Mouse (Mus musculus) heart, postnatal 25 days (tissue): ENCODE measurements around the gene Pde8b. TPM values are rescaled to one million over a fixed set of nuclear protein-coding genes. Genes with fewer than 3 reads are reported as not detected.

ENCODE experiments used
- DNase-seq: peaks from one replicate; pipeline ENCODE4 v3.0.0; 2022; ENCODE audit warnings: low spot score
- intact Hi-C: fragments of 180-260 bp; cut with DNase I; formaldehyde crosslinking; loops from one replicate; pipeline ENCODE4 v1.15.1; 2025
- total RNA-seq, 2 experiments: library from RNA; stranded (reverse); gene quantifications; 2 replicates each; pipeline ENCODE4 v1.2.3; 2021

Pde8b gene
- total RNA-seq = 1 to 10 TPM; 3.4 to 3.9 TPM

DNA sequence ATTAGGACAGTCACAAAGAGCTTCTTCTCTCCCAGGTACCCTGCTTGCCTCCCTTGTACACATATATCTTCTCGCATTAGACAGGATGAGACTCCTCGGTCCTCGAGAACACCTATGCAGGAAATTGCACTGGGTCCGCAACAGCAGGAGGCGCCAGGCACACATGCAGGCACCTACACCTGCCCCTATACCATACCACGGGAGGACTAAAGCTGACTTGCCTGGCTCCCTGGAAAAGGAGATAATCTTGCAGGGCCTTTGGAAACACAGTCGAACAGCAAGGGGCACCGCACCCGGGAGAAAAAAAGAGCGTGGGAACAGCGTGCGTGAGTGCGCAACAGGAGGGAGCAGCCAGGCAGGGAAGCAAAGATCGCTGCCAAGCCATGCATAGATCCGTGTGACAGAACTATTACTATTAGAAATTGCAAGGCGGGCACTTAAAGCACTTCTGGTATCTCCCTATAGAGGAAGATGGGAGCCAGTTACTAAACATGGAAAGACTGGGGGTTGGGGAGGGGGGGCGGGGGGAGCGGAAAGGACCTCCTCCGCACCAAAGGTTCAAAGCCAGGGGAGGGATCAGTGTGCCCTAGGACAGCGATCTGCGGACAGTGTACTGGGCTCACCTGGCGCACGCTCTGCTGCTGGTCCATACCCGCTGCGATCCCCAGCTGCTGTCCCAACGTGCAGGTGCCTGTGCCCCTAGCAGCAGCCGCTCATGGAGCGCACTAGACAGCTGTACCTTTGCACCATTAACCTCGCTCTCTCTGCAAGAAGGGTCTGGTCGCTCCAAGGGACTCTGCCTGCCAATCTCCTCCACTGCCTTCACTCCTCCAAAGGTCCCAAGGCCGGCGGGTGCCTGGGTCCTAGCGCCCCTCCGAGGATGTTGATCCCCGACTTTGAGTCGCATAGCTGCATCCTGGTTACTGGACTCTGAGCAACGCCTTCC is at the start of gene Pde8b:
Gene Pde8b, minus strand, starts transcription at position 826 of the 946 bp plus-strand sequence.
- intact Hi-C loops = no loop called here

DNA sequence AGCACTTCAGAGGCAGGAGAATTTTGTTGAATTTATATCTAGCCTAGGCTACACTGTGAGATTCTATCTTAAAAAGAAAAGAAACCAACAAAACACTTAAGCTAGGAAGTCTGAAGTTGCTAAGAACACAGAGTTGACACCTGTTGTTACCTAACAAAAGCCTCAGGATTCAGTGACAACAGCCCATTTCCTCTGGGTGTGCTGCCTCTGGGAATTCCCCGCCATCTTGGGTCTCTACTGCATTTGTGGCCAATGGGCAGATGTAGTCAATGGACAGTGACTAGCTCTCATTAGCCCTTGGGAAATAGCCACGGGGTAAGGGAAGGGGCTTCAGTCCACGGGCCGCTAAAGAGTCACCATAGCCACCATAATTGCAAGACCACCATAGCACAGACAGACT is 41.8 kb upstream of the Pde8b start:
- DNase-seq = no peak
- intact Hi-C loops = no loop called here

More for the DNA sequence above, at the start of gene Pde8b:
- DNase-seq = no peak

- intact Hi-C loops = loop anchor here (2.0 to 5.0 kb wide), 3 partner anchors 59 to 269 kb away; no protein-coding TSS in a partner anchor
- no peak for DNase-seq
Observed at GRCm38 (mm10) chr13:95288027-95288426, 37.9 kb upstream of the Pde8b start.

- DNase-seq = peak; percentile 18
- intact Hi-C loops = loop anchor here (5.0 kb wide), 2 partner anchors 60 to 220 kb away; no protein-coding TSS in a partner anchor
Observed at GRCm38 (mm10) chr13:95286989-95287388, 36.9 kb upstream of the Pde8b start.

- DNase-seq = no peak
- intact Hi-C loops = no loop called here
Observed at GRCm38 (mm10) chr13:95281740-95282673, 31.9 kb upstream of the Pde8b start.

- DNase-seq = no peak
- intact Hi-C loops = no loop called here
Observed at GRCm38 (mm10) chr13:95278426-95279025, 28.4 kb upstream of the Pde8b start.

- intact Hi-C loops = no loop called here
- DNase-seq = no peak
Observed at GRCm38 (mm10) chr13:95264691-95265090, 14.6 kb upstream of the Pde8b start.

GRCm38 (mm10) chr13:95260886-95261789 is 11.0 kb upstream of the Pde8b start:
- no peak for DNase-seq
- intact Hi-C loops = no loop called here

DNA sequence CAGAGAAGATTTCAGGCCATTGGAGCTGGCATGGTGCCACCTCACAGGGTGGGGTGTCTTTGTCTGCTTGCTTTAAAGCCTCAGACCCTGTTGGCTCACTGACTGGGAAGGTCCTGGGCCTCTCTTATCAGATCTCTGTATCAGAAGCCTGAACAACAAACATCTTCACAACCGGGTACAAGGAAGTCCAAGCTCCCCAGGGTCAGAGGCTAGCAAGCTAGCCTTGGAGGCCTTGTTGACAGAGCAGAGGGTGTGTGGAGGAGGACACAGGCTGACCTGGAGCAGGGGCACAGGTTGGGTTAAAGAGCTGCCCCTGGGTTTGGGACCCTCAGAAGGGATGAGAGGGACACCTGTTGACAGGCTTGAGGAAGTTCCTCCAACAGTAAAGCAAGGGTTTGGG is 10.3 kb upstream of the Pde8b start:
- intact Hi-C loops = no loop called here

DNA sequence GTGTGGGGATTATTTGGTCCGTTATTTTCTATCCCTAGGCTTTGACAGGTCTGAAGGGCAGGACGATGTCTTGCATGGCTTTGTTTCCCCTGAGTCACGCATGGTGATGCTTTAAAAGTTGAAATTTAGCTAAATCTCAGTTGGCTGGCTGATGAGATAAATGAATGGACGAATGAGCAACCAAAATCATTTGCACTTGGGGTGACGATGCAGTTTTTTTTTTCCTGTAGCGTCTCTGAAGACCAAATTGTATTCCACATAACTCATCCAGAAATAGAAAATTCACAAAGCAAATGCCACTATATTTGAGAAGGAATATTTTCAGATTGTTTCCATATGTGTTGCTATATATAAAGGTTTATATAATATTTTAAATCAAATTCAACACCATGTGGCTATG is 6.9 kb upstream of the Pde8b start:
- no peak for DNase-seq
- intact Hi-C loops = no loop called here

More for the DNA sequence above, 10.3 kb upstream of the Pde8b start:
- no peak for DNase-seq

- intact Hi-C loops = no loop called here
- no peak for DNase-seq
Observed at GRCm38 (mm10) chr13:95255083-95255482, 4.9 kb upstream of the Pde8b start.

GRCm38 (mm10) chr13:95243026-95243425 is 7.1 kb downstream of the Pde8b start:
- intact Hi-C loops = no loop called here
- no peak for DNase-seq

- intact Hi-C loops = no loop called here
- DNase-seq = no peak
Observed at GRCm38 (mm10) chr13:95237488-95237887, 12.6 kb downstream of the Pde8b start.

DNA sequence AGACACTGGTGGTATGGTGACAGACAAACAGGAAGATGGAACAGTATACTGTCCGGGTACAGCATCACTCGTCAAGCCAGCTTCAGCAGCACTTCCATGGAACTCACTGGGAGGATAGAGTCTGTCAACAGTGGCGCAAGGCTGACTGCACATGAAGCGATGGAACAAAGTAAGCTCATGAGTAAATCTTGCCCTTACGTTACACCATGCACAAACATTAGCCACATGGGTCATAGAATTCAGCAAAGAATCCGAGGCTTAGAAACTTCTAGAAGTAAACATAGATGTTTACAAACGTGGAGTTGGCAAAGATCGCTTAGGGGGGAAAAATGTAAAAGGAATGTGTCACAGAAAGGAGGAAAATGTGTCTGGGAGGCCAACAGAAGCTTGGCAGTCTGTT is 14.9 kb downstream of the Pde8b start:
- no peak for DNase-seq
- intact Hi-C loops = no loop called here

DNA sequence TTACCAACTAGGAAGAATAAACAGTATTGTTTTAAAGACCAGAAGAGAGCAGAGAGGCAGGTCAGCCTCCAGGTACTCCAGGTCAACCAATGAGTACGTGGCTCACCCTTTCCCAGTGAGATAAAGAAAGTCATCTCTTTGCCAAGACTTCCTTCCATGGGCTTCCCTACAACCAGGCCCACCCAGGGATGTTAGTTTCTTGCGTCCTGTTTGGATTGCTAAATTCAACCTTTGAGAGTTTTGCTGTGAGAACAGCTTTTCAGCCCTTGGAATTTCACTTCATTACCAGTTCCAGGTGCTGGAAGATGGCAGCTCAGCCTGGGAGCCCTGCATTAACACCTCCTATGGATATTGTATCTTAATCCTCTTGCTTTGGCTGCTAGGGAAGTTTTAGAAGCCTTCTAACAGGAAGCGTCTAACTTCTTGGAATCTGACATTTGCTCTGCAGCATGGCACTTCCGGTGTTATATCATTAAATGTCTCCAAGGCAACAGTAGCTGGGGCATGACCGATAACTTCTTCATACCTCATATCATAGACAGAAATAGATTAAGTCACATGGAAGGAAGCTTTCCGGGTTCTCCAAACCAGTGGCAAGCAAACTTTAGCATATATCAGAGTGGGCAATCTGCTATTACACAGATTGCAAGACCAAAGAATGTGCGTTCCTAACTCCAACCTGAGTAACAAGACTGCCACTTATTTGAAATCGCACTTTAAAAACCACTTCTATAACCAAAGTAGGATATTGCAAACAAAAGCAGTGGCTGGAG is 18.6 kb downstream of the Pde8b start:
- DNase-seq = no peak
- intact Hi-C loops = no loop called here

GRCm38 (mm10) chr13:95230326-95230725 is 19.8 kb downstream of the Pde8b start:
- intact Hi-C loops = no loop called here
- no peak for DNase-seq

GRCm38 (mm10) chr13:95224491-95224890 is 25.6 kb downstream of the Pde8b start:
- DNase-seq = no peak
- intact Hi-C loops = no loop called here

GRCm38 (mm10) chr13:95223427-95223772 is 26.7 kb downstream of the Pde8b start:
- DNase-seq = no peak
- intact Hi-C loops = no loop called here
